Mouse (Mus musculus): ENCODE results near the gene Lkaaear1.

Lkaaear1 gene

GRCm38 (mm10) chr2:181653523-181653922 is 44.7 kb downstream of the Lkaaear1 start:
- DNase-seq (ENCODE audit: low read depth) = no peak

- no peak for DNase-seq (ENCODE audit: low read depth)
These were observed 45.2 kb downstream of the Lkaaear1 start for GRCm38 (mm10) chr2:181653065-181653464.

- DNase-seq (ENCODE audit: low read depth) = no peak
These were observed 49.3 kb downstream of the Lkaaear1 start for GRCm38 (mm10) chr2:181648926-181649325.

All from c-Kit-positive CD71-positive TER-119-negative erythroid progenitor cells, embryonic 14.5 days (primary cell).